Mouse (Mus musculus) liver, embryonic 14.5 days (tissue): ENCODE results near the gene Nptx1. TPM values are rescaled to one million over a fixed set of nuclear protein-coding genes. Genes with fewer than 3 reads are reported as not detected.

Experiments used
- ATAC-seq: fragments of 200-750 bp; cut with Nextera tagmentation; 2 replicates; pipeline ENCODE4 v1.8.0; 2017; ENCODE audit warnings: moderate number of reproducible peaks, mild to moderate bottlenecking, moderate library complexity; ENCODE audit not compliant: insufficient read depth
- DNase-seq, 3 experiments: peaks; one replicate each; pipeline ENCODE4 v3.0.0-alpha.2; 2012 to 2013; ENCODE audit warnings: low read depth in 3 of 3, low spot score in 3 of 3
- H3K27ac ChIP-seq: fragments of 300-500 bp; sonication (generic); 2 replicates; pipeline ENCODE4 v1.5.1; 2014; ENCODE audit warnings: moderate library complexity, mild to moderate bottlenecking, control low read depth, inconsistent platforms
- H3K27me3 ChIP-seq: fragments of 300-500 bp; sonication (generic); 2 replicates; pipeline ENCODE4 v1.6.1; 2014; ENCODE audit warnings: mild to moderate bottlenecking, low read length, moderate library complexity; ENCODE audit not compliant: control insufficient read depth, insufficient read depth
- H3K36me3 ChIP-seq: fragments of 300-500 bp; sonication (generic); replicated peaks from 2 replicates; pipeline ENCODE4 v1.6.1; 2014; ENCODE audit warnings: low read depth; ENCODE audit not compliant: control insufficient read depth, insufficient read depth
- H3K4me1 ChIP-seq, 2 experiments: fragments of 200-500 bp in 1 of 2; fragments of 300-500 bp in 1 of 2; sonication (generic) in 1 of 2; replicated peaks; 2 replicates each; pipeline ENCODE4 v1.6.1; 2012 to 2014; ENCODE audit warnings: antibody characterized with exemption in 1 of 2, inconsistent platforms in 1 of 2, low read length in 1 of 2; ENCODE audit not compliant: control insufficient read depth in 2 of 2, insufficient read depth in 2 of 2
- H3K4me2 ChIP-seq: fragments of 300-500 bp; sonication (generic); 2 replicates; pipeline ENCODE4 v1.6.1; 2014; ENCODE audit warnings: low read depth, mild to moderate bottlenecking, control low read depth, moderate library complexity
- H3K4me3 ChIP-seq, 2 experiments: fragments of 200-500 bp in 1 of 2; fragments of 300-500 bp in 1 of 2; sonication (generic) in 1 of 2; 2 replicates each; pipeline ENCODE4 v1.5.1; 2012 to 2014; ENCODE audit warnings: low read depth in 2 of 2, low read length in 2 of 2, mild to moderate bottlenecking in 2 of 2, control low read depth in 1 of 2, inconsistent platforms in 1 of 2, moderate library complexity in 1 of 2; ENCODE audit not compliant: insufficient read depth in 1 of 2
- H3K9ac ChIP-seq: fragments of 300-500 bp; sonication (generic); replicated peaks from 2 replicates; pipeline ENCODE4 v1.6.1; 2014; ENCODE audit warnings: mild to moderate bottlenecking, control low read depth, moderate library complexity
- H3K9me3 ChIP-seq: fragments of 300-500 bp; sonication (generic); 2 replicates; pipeline ENCODE4 v1.6.1; 2016; ENCODE audit warnings: low read length, mixed read lengths; ENCODE audit not compliant: control insufficient read depth
- CTCF ChIP-seq: IDR thresholded peaks from 2 replicates; pipeline ENCODE4 v1.5.1; 2016; ENCODE audit warnings: antibody characterized with exemption, low read depth, control low read depth
- EP300 ChIP-seq: IDR thresholded peaks from 2 replicates; pipeline ENCODE4 v1.6.1; 2016; ENCODE audit warnings: antibody characterized with exemption, low read depth
- WGBS: fragments of 180-500 bp; shearing (Covaris S2); extraction: QIAGEN DNeasy Blood & Tissue Kit; methylation state at CpG from one replicate; pipeline ENCODE4 v1.1.7; 2014; ENCODE audit not compliant: insufficient replicate concordance; 5-methylcytosine and 5-hydroxymethylcytosine counted together
- polyA plus RNA-seq, 2 experiments: library from polyadenylated mRNA; depleted of rRNA in 1 of 2; stranded (reverse) in 1 of 2; unstranded in 1 of 2; fragments of >200 nt; fragmentation: Nextera tagmentation in 1 of 2; extraction: Ambion mirVana in 1 of 2; gene quantifications; 2 replicates each; pipeline versions ENCODE4 v1.2.1 to v1.2.3; 2012 to 2014

The Nptx1 gene
- polyA plus RNA-seq, 2 experiments = not detected

DNA sequence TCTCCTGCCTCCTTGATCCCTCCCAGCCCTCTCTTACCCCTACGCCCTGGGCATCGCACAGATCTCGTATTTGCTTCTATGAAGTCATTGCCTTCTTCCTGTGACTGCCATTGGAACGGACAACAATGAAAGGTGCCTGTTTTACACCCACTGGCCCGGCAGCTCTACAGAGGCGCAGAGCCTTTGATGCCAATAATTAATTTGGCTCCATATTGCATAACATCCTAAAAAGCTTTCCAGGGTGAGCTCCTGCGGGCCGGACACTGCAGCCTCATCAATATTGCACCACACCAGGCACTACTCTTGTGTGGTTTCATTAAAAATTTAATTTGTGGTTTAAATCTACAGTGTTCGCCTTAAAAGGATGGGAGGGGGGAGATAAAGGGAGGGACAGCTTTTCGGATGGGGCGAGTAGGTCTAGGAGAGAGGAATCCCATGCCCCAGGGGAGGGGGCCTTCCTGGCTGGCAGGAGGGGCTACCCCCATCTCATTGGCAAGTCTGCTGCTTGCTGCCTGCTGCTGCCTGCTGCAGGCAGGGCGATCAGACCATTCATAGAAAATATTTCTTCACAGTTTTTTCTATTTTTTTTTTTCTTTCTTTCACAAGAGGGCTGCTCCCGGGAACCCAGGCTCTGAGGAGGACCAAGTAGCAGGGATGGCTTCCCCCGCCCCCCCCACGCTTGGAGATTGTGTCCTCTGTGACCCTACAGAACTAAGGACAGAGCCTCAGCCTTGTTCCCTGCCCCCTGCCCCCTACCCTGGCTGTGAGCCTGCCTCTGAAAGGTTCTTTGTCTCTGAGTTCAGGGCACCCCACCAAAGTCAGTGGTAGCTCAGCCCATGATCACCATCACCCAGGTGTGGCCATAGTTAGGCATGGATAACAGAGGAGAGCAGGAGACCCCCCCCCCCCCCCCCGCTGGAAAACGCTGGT lies 10.7 kb upstream of the Nptx1 start:
- Histone ChIP-seq H3K4me2 (no peak overlapping the region), H3K27me3 (no peaks in the 10 kb centered on the region; the same call in none of the 2 replicates), H3K4me3 (no peak overlapping the region), H3K9ac (no peak overlapping the region), H3K27ac (no peak overlapping the region), H3K9me3 (no peaks in the 10 kb centered on the region), H3K4me1 (no peaks in the 10 kb centered on the region; a peak in 1 of 4 replicates), H3K36me3 (no peaks in the 10 kb centered on the region)
- ATAC-seq = no peak
- WGBS = 34% methylated on average over 15 of the region's 17 CpGs
- TF ChIP-seq EP300 = no peak
- no peak for TF ChIP-seq CTCF
- DNase-seq = no peak

GRCm38 (mm10) chr11:119555170-119555569 lies 7.6 kb upstream of the Nptx1 start:
- ATAC-seq = no peak
- Histone ChIP-seq H3K27me3 (peaks cover 9% of the 10 kb centered on the region), H3K4me3 (no peak overlapping the region), H3K9me3 (no peaks in the 10 kb centered on the region), H3K27ac (no peak overlapping the region), H3K36me3 (no peaks in the 10 kb centered on the region), H3K9ac (no peak overlapping the region), H3K4me2 (no peak overlapping the region), H3K4me1 (peaks cover 0 to 4% of the 10 kb centered on the region in 2 experiments; a peak in 2 of 4 replicates)
- 55% methylated on average over 7 of the region's 7 CpGs for WGBS
- TF ChIP-seq EP300 (no peak), CTCF (no peak)
- no peak for DNase-seq

GRCm38 (mm10) chr11:119554706-119555105 lies 7.2 kb upstream of the Nptx1 start:
- Histone ChIP-seq H3K4me3 (no peak overlapping the region), H3K27me3 (peaks cover 14% of the 10 kb centered on the region), H3K4me2 (no peak overlapping the region), H3K9me3 (no peaks in the 10 kb centered on the region), H3K4me1 (peaks cover 0 to 4% of the 10 kb centered on the region in 2 experiments; a peak in 2 of 4 replicates), H3K27ac (no peak overlapping the region), H3K36me3 (no peaks in the 10 kb centered on the region), H3K9ac (no peak overlapping the region)
- TF ChIP-seq EP300 (no peak), CTCF (no peak)
- WGBS = 62% methylated on average over 7 of the region's 7 CpGs
- ATAC-seq = no peak
- DNase-seq = no peak

DNA sequence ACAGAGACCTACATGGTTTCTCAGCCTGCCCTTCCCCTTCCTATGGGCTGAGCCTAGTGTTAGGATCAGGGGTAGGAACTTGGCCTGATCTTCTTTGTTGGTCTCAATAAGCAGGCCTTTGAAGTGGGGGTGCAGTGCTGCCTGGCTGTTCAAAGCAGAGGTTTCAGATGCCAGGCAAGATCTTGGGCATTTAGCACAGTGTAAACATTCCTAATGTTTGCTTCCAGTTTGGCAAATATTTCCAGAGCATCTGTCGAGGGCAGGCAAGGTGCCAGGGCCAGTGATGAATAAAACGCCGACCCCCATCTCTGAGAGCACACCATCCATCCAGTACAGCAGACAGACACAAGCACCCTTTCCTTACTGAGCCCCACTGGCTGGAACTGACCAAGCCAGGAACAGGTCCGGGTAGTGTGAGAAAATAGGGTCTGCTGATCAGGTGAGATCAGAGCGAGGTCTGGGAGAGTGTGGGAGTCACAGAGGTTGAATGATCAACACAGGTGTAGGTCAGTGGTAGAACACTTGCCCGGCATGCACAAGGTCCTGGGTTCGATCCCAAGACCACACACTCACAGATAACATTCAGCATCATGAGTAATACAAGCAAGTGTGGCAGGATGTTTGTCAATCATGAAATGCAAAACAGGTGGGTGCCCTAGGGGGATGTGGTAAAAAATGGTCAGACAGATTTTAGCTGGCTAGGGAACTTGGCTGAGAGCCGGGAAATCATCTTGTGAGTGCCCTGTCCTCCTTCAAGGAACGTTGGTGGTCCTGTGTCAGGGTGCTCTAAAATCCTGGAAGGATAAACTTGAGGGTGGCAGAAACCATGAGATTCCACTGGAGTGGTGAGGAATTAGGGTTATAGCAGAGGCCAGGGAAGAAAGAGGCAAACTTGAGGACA lies 5.6 kb upstream of the Nptx1 start:
- Histone ChIP-seq H3K9ac (no peak overlapping the region), H3K27me3 (peaks cover 29% of the 10 kb centered on the region), H3K4me1 (peaks cover 0 to 4% of the 10 kb centered on the region in 2 experiments; a peak in 2 of 4 replicates), H3K27ac (no peak overlapping the region), H3K36me3 (no peaks in the 10 kb centered on the region), H3K9me3 (no peaks in the 10 kb centered on the region), H3K4me2 (no peak overlapping the region), H3K4me3 (no peak overlapping the region)
- ATAC-seq (no peak), DNase-seq (no peak)
- 47% methylated on average over 9 of the region's 9 CpGs for WGBS
- TF ChIP-seq CTCF (no peak), EP300 (no peak)
